Mouse (Mus musculus) heart, postnatal 10 days (tissue): ENCODE measurements around the gene Wdcp. TPM values are rescaled to one million over a fixed set of nuclear protein-coding genes. Genes with fewer than 3 reads are reported as not detected.
"Not testable (repeated sequence)": the region's sequence is repeated elsewhere in the genome, so short reads cannot be mapped to it uniquely, and the experiment has no call there.

ENCODE experiments used
- DNase-seq, 2 experiments: peaks; one replicate each; pipeline ENCODE4 v3.0.0; 2021
- intact Hi-C: fragments of 180-260 bp; cut with DNase I; formaldehyde crosslinking; loops from one replicate; pipeline ENCODE4 v1.15.1; 2025
- total RNA-seq, 2 experiments: library from RNA; stranded (reverse); gene quantifications; 2 replicates each; pipeline ENCODE4 v1.2.3; 2021

Gene Wdcp
- total RNA-seq, 2 experiments from 2014 or later = 8.7 to 9.1 TPM

GRCm38 (mm10) chr12:4863654-4864337, 20.7 kb downstream of the Wdcp start:
- DNase-seq = peak; percentile 64 to 72
- intact Hi-C loops = no loop called here

GRCm38 (mm10) chr12:4864338-4864690, 21.2 kb downstream of the Wdcp start:
- intact Hi-C loops = no loop called here
- no peak for DNase-seq

- no peak for DNase-seq
- intact Hi-C loops = no loop called here
Measured at GRCm38 (mm10) chr12:4868924-4869323, 25.8 kb downstream of the Wdcp start.

GRCm38 (mm10) chr12:4871260-4871659, 28.2 kb downstream of the Wdcp start:
- intact Hi-C loops = no loop called here
- no peak for DNase-seq

GRCm38 (mm10) chr12:4872273-4872672, 29.2 kb downstream of the Wdcp start:
- DNase-seq = no peak
- intact Hi-C loops = no loop called here

- intact Hi-C loops = no loop called here
- DNase-seq = no peak
Measured at GRCm38 (mm10) chr12:4872983-4873477, 29.9 kb downstream of the Wdcp start.

GRCm38 (mm10) chr12:4873531-4873930, 30.4 kb downstream of the Wdcp start:
- intact Hi-C loops = no loop called here
- no peak for DNase-seq

- intact Hi-C loops = no loop called here
Measured at GRCm38 (mm10) chr12:4874161-4874927, 31.2 kb downstream of the Wdcp start, which contains the start of gene Mfsd2b. TSS of gene Mfsd2b (minus strand) at chr12:4874359.

GRCm38 (mm10) chr12:4875623-4876022, 32.5 kb downstream of the Wdcp start:
- intact Hi-C loops = no loop called here
- no peak for DNase-seq

More at GRCm38 (mm10) chr12:4874161-4874927, 31.2 kb downstream of the Wdcp start, which contains the start of gene Mfsd2b:
- DNase-seq = peak; percentile 71 to 78

GRCm38 (mm10) chr12:4878296-4878783, 35.2 kb downstream of the Wdcp start:
- intact Hi-C loops = no loop called here

GRCm38 (mm10) chr12:4879048-4879447, 35.9 kb downstream of the Wdcp start:
- DNase-seq = no peak

More at GRCm38 (mm10) chr12:4878296-4878783, 35.2 kb downstream of the Wdcp start:
- no peak for DNase-seq

GRCm38 (mm10) chr12:4882086-4882485, 39.0 kb downstream of the Wdcp start:
- intact Hi-C loops = no loop called here
- DNase-seq = no peak

More at GRCm38 (mm10) chr12:4879048-4879447, 35.9 kb downstream of the Wdcp start:
- intact Hi-C loops = no loop called here

- DNase-seq = no peak
- intact Hi-C loops = no loop called here
Measured at GRCm38 (mm10) chr12:4885062-4885461, 42.0 kb downstream of the Wdcp start.

- intact Hi-C loops, DNase-seq: not testable (repeated sequence)
Measured at GRCm38 (mm10) chr12:4886581-4886980, 43.5 kb downstream of the Wdcp start.

GRCm38 (mm10) chr12:4888739-4889138, 45.6 kb downstream of the Wdcp start:
- intact Hi-C loops = no loop called here
- DNase-seq = no peak

GRCm38 (mm10) chr12:4889251-4889650, 46.1 kb downstream of the Wdcp start:
- DNase-seq = no peak

GRCm38 (mm10) chr12:4889891-4890290, 46.8 kb downstream of the Wdcp start:
- intact Hi-C loops = no loop called here

More at GRCm38 (mm10) chr12:4889251-4889650, 46.1 kb downstream of the Wdcp start:
- intact Hi-C loops = no loop called here

GRCm38 (mm10) chr12:4898024-4898423, 54.9 kb downstream of the Wdcp start:
- intact Hi-C loops = no loop called here
- no peak for DNase-seq

More at GRCm38 (mm10) chr12:4889891-4890290, 46.8 kb downstream of the Wdcp start:
- DNase-seq = no peak

- intact Hi-C loops = loop anchor here (5.0 kb wide), 1 partner anchor 64 kb away; the partner anchor contains the start of genes Fkbp1b and Wdcp
- no peak for DNase-seq
Measured at GRCm38 (mm10) chr12:4905946-4906345, 62.8 kb downstream of the Wdcp start.

GRCm38 (mm10) chr12:4906476-4906875, 63.4 kb downstream of the Wdcp start:
- DNase-seq = no peak
- intact Hi-C loops = loop anchor here (5.0 kb wide), 1 partner anchor 64 kb away; the partner anchor contains the start of genes Fkbp1b and Wdcp
